Mouse (Mus musculus) hindbrain, embryonic 15.5 days (tissue): ENCODE measurements around the gene Lrrc45. TPM values are rescaled to one million over a fixed set of nuclear protein-coding genes. Genes with fewer than 3 reads are reported as not detected.
A peak's percentile ranks its signal among the peaks of the same experiment; 100 is the strongest.
"Not testable (repeated sequence)": the region's sequence is repeated elsewhere in the genome, so short reads cannot be mapped to it uniquely, and the experiment has no call there.

ENCODE experiments used
- ATAC-seq: fragments of 200-750 bp; cut with Nextera tagmentation; 2 replicates; pipeline ENCODE4 v1.8.0; 2017; ENCODE audit warnings: low read depth, moderate number of reproducible peaks, moderate TSS enrichment; ENCODE audit not compliant: low FRiP score
- H3K27ac ChIP-seq: fragments of 300-500 bp; sonication (generic); replicated peaks from 2 replicates; pipeline ENCODE4 v1.5.1; 2015; ENCODE audit warnings: mild to moderate bottlenecking, inconsistent platforms
- H3K27me3 ChIP-seq: fragments of 300-500 bp; sonication (generic); 2 replicates; pipeline ENCODE4 v1.6.1; 2015; ENCODE audit warnings: control low read depth, inconsistent platforms
- H3K36me3 ChIP-seq: fragments of 300-500 bp; sonication (generic); 2 replicates; pipeline ENCODE4 v1.6.1; 2015; ENCODE audit warnings: control low read depth, inconsistent platforms
- H3K4me1 ChIP-seq: fragments of 300-500 bp; sonication (generic); replicated peaks from 2 replicates; pipeline ENCODE4 v1.6.1; 2015; ENCODE audit warnings: control low read depth, inconsistent platforms
- H3K4me2 ChIP-seq: fragments of 300-500 bp; sonication (generic); 2 replicates; pipeline ENCODE4 v1.6.1; 2015; ENCODE audit warnings: moderate library complexity, mild to moderate bottlenecking, inconsistent platforms
- H3K4me3 ChIP-seq: fragments of 300-500 bp; sonication (generic); 2 replicates; pipeline ENCODE4 v1.5.1; 2015; ENCODE audit warnings: mild to moderate bottlenecking, inconsistent platforms
- H3K9ac ChIP-seq: fragments of 300-500 bp; sonication (generic); 2 replicates; pipeline ENCODE4 v1.6.1; 2015; ENCODE audit warnings: inconsistent platforms
- H3K9me3 ChIP-seq: fragments of 300-500 bp; sonication (generic); 2 replicates; pipeline ENCODE4 v1.6.1; 2016; ENCODE audit warnings: control low read depth, inconsistent platforms
- WGBS: fragments of 180-500 bp; shearing (Covaris S2); methylation state at CpG from one replicate; pipeline ENCODE4 v1.1.7; 2015; 5-methylcytosine and 5-hydroxymethylcytosine counted together
- polyA plus RNA-seq: library from polyadenylated mRNA; unstranded; fragments of >200 nt; fragmentation: Nextera tagmentation; extraction: Ambion mirVana; gene quantifications from 2 replicates; pipeline ENCODE4 v1.2.1, GENCODE M21; 2015

Gene Lrrc45
- polyA plus RNA-seq, 1 experiment from 2014 or later: 81.2 TPM

GRCm38 (mm10) chr11:120731395-120731794 is 17.7 kb downstream of the Lrrc45 start:
- Histone ChIP-seq H3K27me3 (no peaks in the 10 kb centered on the region), H3K4me1 (peaks cover 9% of the 10 kb centered on the region), H3K9ac (no peak overlapping the region), H3K4me3 (no peak overlapping the region), H3K36me3 (no peaks in the 10 kb centered on the region), H3K9me3 (no peaks in the 10 kb centered on the region), H3K4me2 (no peak overlapping the region), H3K27ac (no peak overlapping the region)
- ATAC-seq: no peak
- 93% methylated on average over 1 of the region's 1 CpGs for WGBS

DNA sequence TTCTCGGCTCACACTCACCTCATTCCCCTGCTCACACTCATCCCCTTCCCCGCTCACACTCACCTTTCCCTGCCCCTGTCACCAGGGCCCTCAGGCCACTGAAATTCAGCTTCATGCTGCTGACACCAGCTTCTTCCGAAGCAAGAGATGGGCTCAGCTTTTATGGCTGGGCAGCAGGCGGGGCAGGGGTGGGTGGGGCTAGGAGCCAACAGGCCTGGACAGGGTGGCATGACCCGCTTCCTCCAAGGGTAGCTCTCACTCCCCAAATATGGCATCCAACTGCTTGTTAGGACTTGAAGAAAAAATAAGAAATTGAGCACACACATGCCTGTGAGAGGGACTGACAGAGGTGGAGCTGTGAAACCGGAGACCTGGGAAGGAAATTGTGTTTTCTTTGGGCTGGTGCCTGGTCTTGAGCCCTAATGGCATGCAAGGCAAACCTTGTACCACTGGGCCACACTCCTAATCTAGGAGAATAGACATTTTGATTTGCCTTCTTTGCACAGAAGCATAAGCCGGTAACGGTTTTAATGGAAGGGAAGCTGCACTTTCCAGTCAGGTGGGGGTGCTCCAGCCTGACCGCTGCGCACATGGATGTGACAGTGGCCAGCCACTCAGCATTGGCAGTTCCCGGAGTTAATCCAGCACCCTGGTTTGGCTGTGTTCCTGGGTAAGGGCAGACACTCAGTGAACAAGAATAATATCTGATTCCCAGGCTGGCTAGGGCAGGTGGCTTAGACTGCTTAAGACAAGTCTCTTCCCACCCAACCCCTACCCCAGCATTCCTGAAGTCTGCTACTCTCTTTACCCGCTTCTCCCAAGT is 18.3 kb downstream of the Lrrc45 start, which contains the start of gene Cbr2:
Cbr2 (minus strand) TSS at position 257 of the 823 bp plus-strand sequence.
- no peak for ATAC-seq
- 84% methylated on average over 12 of the region's 12 CpGs for WGBS

DNA sequence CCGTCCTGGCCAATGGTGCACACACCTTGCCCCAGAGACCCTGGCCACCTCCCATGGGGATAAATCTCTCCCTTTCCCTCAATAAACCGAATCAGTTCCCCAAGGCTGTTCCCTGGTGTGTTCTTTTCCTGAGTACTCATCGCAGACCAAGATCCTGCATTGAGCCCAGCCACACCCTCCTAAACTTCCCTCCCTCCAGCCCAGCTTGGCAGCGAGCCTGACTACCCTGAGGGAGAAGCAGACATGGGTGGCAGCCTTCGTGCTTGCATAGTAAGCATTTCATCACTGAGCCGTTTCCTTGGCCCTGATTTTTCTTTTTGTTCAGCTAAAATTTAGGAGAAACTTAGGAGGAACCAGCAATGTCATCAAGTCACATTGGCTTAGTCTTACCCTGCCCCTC is 19.8 kb downstream of the Lrrc45 start:
- WGBS: 59% methylated on average over 6 of the region's 6 CpGs
- H3K9ac ChIP-seq: no peak overlapping the region
- no peak overlapping the region for H3K4me3 ChIP-seq
- H3K9me3 ChIP-seq: no peaks in the 10 kb centered on the region
- H3K27me3 ChIP-seq: no peaks in the 10 kb centered on the region
- no peak overlapping the region for H3K4me2 ChIP-seq
- ATAC-seq: no peak
- H3K36me3 ChIP-seq: no peaks in the 10 kb centered on the region
- H3K27ac ChIP-seq: no peak overlapping the region
- 0 out of 2 replicates have a peak, but pooled peaks cover 3% of the 10 kb centered on the region for H3K4me1 ChIP-seq

More for the DNA sequence above, 18.3 kb downstream of the Lrrc45 start, which contains the start of gene Cbr2:
- Histone ChIP-seq H3K4me3 (no peak within 1 kb of the TSS), H3K9me3 (no peaks in the 10 kb centered on the region), H3K27me3 (no peaks in the 10 kb centered on the region), H3K4me1 (0 out of 2 replicates have a peak, but pooled peaks cover 3% of the 10 kb centered on the region), H3K36me3 (no peaks in the 10 kb centered on the region), H3K4me2 (no peak within 1 kb of the TSS), H3K27ac (no peak within 1 kb of the TSS), H3K9ac (no peak within 1 kb of the TSS)

DNA sequence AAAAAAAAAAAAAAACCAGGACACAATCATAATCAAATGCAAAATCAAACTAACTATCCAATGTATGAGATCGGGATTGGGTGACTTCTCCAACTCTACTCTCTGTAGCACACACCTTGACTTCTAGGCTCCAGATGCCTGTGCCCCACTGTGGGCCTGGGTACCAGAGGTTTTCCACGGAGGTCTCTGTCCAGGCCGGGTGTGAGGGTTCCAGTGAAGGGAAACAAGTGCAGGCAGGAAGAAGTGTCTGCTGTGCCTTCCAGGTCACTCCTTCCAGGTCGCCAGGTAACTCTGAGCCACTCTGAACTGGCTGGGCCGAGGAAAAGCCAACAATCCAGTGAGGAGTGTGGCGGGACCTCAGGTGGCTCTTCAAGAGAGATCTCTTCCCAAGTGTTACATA is 22.7 kb downstream of the Lrrc45 start:
- no peaks in the 10 kb centered on the region for H3K36me3 ChIP-seq
- no peaks in the 10 kb centered on the region for H3K4me1 ChIP-seq
- no peak for ATAC-seq
- WGBS: 81% methylated on average over 6 of the region's 6 CpGs
- no peak overlapping the region for H3K27ac ChIP-seq
- H3K4me2 ChIP-seq: no peak overlapping the region
- no peaks in the 10 kb centered on the region for H3K9me3 ChIP-seq
- no peaks in the 10 kb centered on the region for H3K27me3 ChIP-seq
- no peak overlapping the region for H3K4me3 ChIP-seq
- no peak overlapping the region for H3K9ac ChIP-seq

GRCm38 (mm10) chr11:120740981-120741380 is 27.3 kb downstream of the Lrrc45 start:
- Histone ChIP-seq H3K4me2 (no peak overlapping the region), H3K4me1 (no peaks in the 10 kb centered on the region), H3K4me3 (no peak overlapping the region), H3K9ac (no peak overlapping the region), H3K27ac (no peak overlapping the region), H3K27me3 (no peaks in the 10 kb centered on the region), H3K9me3 (no peaks in the 10 kb centered on the region), H3K36me3 (no peaks in the 10 kb centered on the region)
- ATAC-seq: no peak
- WGBS: 93% methylated on average over 5 of the region's 5 CpGs

- H3K36me3 ChIP-seq: no peaks in the 10 kb centered on the region
- WGBS: 79% methylated on average over 7 of the region's 7 CpGs
- H3K4me3 ChIP-seq: no peak overlapping the region
- H3K4me2 ChIP-seq: no peak overlapping the region
- H3K9ac ChIP-seq: no peak overlapping the region
- no peaks in the 10 kb centered on the region for H3K27me3 ChIP-seq
- no peak overlapping the region for H3K27ac ChIP-seq
- ATAC-seq: no peak
- H3K9me3 ChIP-seq: no peaks in the 10 kb centered on the region
- H3K4me1 ChIP-seq: no peaks in the 10 kb centered on the region
Observed at GRCm38 (mm10) chr11:120744121-120744701, 30.5 kb downstream of the Lrrc45 start.

- H3K27me3 ChIP-seq: no peaks in the 10 kb centered on the region
- no peak overlapping the region for H3K4me2 ChIP-seq
- 81% methylated on average over 4 of the region's 4 CpGs for WGBS
- H3K27ac ChIP-seq: no peak overlapping the region
- H3K4me3 ChIP-seq: no peak overlapping the region
- no peak overlapping the region for H3K9ac ChIP-seq
- H3K9me3 ChIP-seq: no peaks in the 10 kb centered on the region
- no peaks in the 10 kb centered on the region for H3K4me1 ChIP-seq
- no peak for ATAC-seq
- no peaks in the 10 kb centered on the region for H3K36me3 ChIP-seq
Observed at GRCm38 (mm10) chr11:120747974-120748373, 34.2 kb downstream of the Lrrc45 start.

GRCm38 (mm10) chr11:120749430-120749829 is 35.7 kb downstream of the Lrrc45 start:
- WGBS: 61% methylated on average over 8 of the region's 8 CpGs
- ATAC-seq: no peak

DNA sequence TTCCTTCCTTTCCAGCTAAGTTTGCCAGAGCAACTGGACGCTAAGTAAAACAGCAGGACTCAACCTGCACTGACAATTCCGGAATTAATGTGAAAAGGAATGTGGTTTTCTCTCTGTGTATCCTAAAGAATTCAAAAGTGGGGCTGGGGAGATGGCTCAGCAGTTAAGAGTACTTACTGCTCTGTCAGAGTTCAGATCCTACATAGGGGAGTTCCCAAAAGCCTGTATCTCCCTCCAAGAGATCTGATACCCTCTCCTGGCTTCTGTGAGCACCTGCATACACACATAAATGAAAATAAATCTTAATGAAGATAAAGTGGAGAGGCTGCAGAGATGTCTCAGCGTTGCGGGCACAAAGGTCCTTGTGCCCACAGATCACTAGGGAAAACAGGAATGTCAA is 37.9 kb downstream of the Lrrc45 start:
- Histone ChIP-seq H3K9ac (no peak overlapping the region), H3K27me3 (no peaks in the 10 kb centered on the region), H3K4me3 (no peak overlapping the region), H3K36me3 (no peaks in the 10 kb centered on the region), H3K9me3 (no peaks in the 10 kb centered on the region), H3K4me2 (no peak overlapping the region), H3K4me1 (no peaks in the 10 kb centered on the region), H3K27ac (no peak overlapping the region)
- no peak for ATAC-seq
- WGBS: 70% methylated on average over 4 of the region's 4 CpGs

More at GRCm38 (mm10) chr11:120749430-120749829, 35.7 kb downstream of the Lrrc45 start:
- Histone ChIP-seq H3K9me3 (no peaks in the 10 kb centered on the region), H3K4me2 (no peak overlapping the region), H3K36me3 (no peaks in the 10 kb centered on the region), H3K27ac (no peak overlapping the region), H3K4me3 (no peak overlapping the region), H3K9ac (no peak overlapping the region), H3K4me1 (no peaks in the 10 kb centered on the region), H3K27me3 (no peaks in the 10 kb centered on the region)

DNA sequence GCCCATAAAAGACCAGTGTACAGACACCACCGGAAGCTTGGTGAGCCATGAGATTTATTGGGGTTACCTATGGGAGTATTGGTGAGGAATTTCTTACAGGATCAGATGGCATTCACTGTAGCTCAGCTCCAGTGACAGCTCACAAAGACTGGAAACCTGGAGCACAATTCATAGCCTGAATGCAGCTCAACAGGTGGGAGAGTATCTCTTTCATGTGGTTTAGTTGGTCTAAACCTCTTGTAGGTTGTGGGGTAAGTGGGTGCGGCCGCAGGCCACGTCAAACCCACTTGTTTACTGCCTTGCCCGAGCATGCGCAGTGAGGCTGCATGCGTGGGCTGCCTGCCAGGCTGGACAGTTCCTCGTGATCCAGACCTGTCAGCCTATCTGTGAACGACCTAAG is 46.5 kb downstream of the Lrrc45 start:
- H3K36me3 ChIP-seq: no peaks in the 10 kb centered on the region
- H3K27ac ChIP-seq: no peak overlapping the region
- no peak overlapping the region for H3K9ac ChIP-seq
- ATAC-seq: no peak
- H3K9me3 ChIP-seq: peaks cover 6% of the 10 kb centered on the region; the same call in 1 of the 2 replicates
- peaks cover 4% of the 10 kb centered on the region; the same call in 1 of the 2 replicates for H3K27me3 ChIP-seq
- WGBS: 95% methylated on average over 9 of the region's 9 CpGs
- H3K4me3 ChIP-seq: no peak overlapping the region
- no peak overlapping the region for H3K4me2 ChIP-seq
- H3K4me1 ChIP-seq: no peaks in the 10 kb centered on the region

DNA sequence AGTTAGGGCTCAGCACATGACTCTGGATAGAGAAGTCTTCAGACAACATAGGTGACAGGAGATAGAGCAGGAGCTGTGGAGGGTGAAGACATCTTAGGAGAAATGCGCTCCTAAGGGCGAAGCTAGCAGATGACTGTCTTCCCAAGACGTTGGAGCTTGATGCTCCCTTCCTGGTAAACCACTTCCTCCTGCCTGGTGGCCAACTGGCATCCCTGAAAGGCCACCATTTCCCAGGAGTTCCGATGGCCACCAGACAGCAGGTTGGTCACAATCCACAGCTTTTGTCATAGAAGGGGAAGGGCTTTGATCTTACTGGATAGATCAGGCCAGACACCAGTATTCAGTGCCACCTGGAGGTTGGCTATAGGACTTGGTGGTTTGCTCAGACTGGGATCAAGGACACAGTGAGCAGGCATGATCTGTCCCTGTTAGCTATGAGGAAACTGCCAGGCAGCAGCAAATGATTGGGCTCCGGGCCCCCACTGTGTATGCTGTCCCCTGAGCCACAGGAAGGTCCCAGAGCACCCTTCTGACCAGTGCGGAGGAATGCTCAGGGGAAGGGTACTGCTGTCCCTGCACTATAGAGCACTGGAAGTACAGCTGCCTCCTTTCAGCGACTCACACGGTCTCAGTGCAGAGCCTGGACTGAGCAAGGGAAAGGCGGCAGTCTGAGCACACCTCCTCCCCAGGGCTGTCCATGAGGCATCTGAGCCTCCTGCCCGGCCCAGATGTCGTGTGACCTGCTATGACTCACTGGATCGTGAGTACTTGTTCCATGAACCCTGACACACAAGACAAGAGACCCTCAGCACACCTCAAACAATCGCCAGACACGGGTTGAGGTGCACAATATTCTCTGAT is 48.3 kb downstream of the Lrrc45 start:
- Histone ChIP-seq H3K4me1 (no peaks in the 10 kb centered on the region), H3K4me2 (no peak overlapping the region), H3K4me3 (no peak overlapping the region), H3K9ac (no peak overlapping the region), H3K9me3 (peaks cover 6% of the 10 kb centered on the region; the same call in 1 of the 2 replicates), H3K27ac (no peak overlapping the region), H3K36me3 (no peaks in the 10 kb centered on the region), H3K27me3 (peaks cover 4% of the 10 kb centered on the region; the same call in 1 of the 2 replicates)
- WGBS: 74% methylated on average over 14 of the region's 14 CpGs
- ATAC-seq: no peak

DNA sequence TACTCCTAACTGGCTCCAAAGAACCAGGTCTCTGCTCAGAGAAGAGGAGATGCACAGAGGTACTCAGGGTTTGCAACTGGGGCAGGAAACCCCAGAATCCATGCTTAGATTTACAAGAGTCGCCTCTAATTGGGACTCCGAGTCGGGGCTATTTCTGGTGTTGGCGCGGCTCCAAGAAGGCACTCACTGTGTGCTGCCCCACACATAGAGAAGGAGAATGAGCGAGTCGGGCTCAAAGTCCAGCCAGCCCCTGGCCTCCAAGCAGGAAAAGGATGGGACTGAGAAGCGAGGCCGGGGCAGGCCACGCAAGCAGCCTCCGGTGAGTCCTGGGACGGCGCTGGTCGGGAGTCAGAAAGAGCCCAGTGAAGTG is 48.9 kb downstream of the Lrrc45 start, which contains the start of gene Hmga1b:
Hmga1b (plus strand) TSS at position 123 of the 370 bp plus-strand sequence.
- not testable (repeated sequence) for H3K27me3 ChIP-seq, H3K9me3 ChIP-seq, H3K4me3 ChIP-seq, H3K36me3 ChIP-seq, ATAC-seq, H3K9ac ChIP-seq, H3K27ac ChIP-seq, H3K4me1 ChIP-seq
- WGBS: 25% methylated on average over 14 of the region's 14 CpGs
- peak within 1 kb of the TSS; percentile 19; the same call in 1 of the 2 replicates for H3K4me2 ChIP-seq
